Mouse (Mus musculus) retina, postnatal 7 days (tissue): ENCODE data around the gene Mtfr1l.

Experiments
- DNase-seq: peaks from one replicate; pipeline ENCODE4 v3.0.0-alpha.2; 2012; ENCODE audit warnings: low read depth, low spot score

The Mtfr1l gene

DNA sequence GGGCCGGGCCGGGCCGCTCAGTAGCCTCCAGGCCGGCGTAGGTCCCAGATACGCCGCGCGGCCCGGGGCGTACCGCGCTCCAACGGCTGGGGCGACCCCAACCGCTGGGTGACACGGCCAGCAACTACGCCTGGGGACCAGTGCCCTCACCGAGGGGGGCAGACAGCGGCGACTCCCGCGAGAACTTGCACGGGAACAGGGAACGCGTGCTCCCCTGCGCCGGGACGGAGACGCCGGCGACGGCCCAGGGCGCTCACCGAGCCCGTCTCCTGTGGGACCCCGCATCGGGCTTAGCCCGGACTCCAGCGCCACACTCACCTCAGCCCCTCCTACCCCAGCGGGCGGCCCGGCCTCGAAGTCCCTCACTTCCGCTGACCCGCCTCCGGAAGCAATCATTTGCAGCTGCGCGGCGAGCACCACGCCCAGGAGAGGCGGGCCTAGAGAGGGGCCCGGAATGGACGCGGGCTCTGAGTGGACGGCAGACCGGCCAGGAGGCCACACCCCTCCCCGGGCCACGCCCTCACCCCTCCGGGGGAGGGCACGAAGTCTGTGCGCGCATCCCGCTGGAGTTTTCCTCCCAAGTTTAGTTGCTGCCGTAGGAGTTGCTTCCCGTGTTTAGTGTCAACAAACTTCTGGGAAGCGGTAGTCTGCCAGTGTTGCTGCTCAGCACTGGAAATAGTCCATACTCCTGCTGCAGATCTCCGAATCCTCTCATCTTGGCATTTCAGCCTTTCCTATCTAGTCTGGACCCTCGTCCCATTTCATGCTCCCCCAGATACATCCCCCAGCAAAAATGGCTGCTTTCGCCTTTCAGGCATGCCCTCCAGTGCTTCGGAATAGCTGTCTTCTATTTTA, at the start of gene Mtfr1l:
TSS of gene Mtfr1l (minus strand) at position 456 of the 855 bp plus-strand sequence.
- peak; percentile 91 for DNase-seq

GRCm38 (mm10) chr4:134583513-134583912, 48.3 kb upstream of the Mtfr1l start:
- no peak for DNase-seq

DNA sequence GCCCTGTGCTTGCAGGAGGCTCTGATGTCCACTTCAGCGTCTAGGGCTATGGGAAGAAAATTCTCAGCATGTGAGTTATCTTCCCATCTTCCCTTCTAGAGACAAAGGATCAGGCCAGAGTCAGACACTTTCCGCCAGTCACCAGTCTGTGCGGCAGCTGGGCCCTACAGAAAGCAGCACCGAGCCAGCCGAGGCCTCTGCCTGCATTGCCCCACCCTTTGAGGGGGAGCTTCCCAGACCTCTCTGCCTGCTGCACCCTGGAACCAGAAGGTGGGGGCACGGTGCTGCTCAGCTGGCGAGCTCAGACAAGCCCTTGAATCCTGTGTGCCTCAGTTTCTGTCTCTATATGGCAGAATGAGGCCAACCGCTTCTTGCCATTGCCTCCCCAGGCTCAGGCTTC, 46.2 kb upstream of the Mtfr1l start:
- no peak for DNase-seq

GRCm38 (mm10) chr4:134580351-134581148, 45.4 kb upstream of the Mtfr1l start:
- DNase-seq: no peak

DNA sequence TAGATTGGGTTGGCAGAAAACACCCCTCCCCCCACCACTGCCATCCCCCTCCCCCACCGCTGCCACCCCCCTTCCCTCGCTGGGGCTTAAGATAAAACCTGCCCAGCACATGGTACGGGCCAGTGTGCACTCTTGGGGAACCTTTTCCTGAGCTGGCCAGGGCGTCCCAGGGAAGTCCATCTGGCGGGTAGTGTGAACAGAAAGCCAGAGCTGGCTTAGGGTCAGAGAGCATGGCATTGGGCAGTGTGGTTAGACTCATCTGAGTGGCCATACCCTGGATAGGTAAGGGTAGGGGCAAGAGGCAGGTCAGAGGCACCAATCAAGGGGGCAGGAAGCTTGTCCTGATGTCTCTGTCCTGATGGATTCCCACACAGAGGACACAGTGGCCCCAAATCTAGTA, 44.4 kb upstream of the Mtfr1l start:
- DNase-seq: no peak

- no peak for DNase-seq
These were observed 44.0 kb upstream of the Mtfr1l start for GRCm38 (mm10) chr4:134579212-134579611.

DNA sequence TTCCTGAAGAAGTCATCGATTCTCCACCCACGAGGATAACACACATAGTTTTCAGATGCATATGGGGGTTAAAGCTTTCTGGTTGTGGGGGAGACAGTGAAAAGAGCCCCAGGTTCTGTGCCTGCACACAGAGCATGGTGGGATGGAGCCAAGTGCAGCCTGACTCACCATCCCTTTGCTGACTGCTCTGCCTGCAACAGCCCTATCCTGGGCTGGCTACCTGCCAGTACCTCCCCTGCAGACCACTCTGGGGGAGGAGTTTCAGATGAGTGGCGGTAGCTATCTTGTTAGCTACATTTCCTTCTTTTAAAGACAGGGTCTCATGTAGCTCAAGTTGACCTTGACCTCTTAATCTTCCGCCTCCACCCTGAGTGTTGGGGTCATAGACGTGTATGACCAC, 43.2 kb upstream of the Mtfr1l start:
- DNase-seq: no peak

- DNase-seq: no peak
These were observed 42.1 kb upstream of the Mtfr1l start for GRCm38 (mm10) chr4:134577281-134577680.

DNA sequence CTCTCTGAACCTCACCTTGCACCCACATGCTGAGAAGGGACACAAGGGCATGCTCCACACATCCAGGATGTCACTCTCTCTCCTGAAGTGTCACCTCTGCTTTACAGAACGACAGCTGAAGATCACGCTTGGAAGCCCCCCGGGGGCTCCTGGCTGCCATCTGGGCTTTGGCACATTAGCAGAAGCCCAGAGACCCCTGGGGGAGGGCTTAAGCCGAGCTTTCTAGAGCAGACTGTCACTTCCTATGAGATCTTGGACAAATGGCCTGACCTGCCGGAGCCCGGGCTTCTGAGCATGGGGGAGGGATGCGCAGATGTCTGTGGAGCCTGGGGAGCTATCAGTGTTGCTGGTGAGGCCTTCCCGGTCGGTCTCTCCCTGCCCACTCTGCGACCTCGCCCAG, 40.3 kb upstream of the Mtfr1l start:
- no peak for DNase-seq

- no peak for DNase-seq
These were observed 37.5 kb upstream of the Mtfr1l start for GRCm38 (mm10) chr4:134572449-134573300.

DNA sequence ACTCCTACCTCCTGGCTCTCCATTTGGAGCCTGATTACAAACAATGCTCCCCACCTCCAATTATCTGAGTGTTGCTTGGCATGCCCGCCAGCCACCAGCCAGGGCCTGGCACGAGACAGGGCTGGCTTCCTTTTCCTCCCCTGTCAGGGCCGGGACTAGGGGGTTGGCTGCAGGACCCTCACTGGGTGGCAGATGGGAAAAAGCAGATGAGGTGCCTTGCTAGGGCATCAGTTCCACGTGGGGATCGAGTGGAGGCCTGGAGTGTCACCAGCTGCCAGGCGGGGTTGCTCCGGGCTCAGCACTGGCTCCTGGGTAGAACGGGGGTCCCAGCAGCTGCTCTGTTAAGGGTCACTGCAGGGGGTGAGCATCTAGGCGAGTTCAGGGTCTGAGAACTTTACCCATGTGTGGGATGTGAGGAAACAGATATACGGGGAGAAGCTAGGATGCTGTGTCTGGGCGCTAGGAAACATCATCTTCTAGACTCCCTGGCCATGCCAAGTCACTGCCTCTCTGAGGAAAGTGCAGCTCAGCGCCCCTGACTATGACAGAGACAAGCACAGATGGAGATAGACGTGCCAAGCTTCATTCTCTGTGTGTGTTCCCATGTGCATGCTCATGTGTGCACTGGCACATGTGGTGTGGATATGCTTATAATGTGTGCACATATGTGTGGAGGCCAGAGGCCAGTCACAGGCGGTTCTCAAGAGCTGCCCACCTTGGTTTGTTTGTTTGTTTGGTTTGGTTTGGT, 35.7 kb upstream of the Mtfr1l start:
- DNase-seq: no peak

GRCm38 (mm10) chr4:134569831-134570230, 34.6 kb upstream of the Mtfr1l start:
- DNase-seq: no peak

DNA sequence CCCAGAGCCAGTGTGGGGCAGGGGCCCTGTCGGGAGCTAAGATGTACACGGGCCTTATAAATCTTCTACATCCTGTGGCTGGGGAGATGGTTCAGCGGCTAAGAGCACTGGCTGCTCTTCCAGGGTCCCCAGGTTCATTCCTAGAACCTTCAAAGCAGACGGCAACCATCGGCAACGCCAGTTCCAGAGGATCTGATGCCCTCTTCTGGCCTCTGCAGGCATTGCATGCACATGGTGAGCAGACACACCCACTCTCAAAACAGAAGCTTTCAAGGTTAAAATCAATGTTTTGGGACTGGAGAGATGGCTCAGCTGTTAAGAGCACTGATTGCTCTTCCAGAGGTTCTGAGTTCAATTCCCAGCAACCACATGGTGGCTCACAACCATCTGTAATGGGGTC, 34.0 kb upstream of the Mtfr1l start:
- DNase-seq: no peak

- no peak for DNase-seq
These were observed 32.4 kb upstream of the Mtfr1l start for GRCm38 (mm10) chr4:134567377-134568226.

GRCm38 (mm10) chr4:134564093-134564492, 28.9 kb upstream of the Mtfr1l start:
- no peak for DNase-seq

DNA sequence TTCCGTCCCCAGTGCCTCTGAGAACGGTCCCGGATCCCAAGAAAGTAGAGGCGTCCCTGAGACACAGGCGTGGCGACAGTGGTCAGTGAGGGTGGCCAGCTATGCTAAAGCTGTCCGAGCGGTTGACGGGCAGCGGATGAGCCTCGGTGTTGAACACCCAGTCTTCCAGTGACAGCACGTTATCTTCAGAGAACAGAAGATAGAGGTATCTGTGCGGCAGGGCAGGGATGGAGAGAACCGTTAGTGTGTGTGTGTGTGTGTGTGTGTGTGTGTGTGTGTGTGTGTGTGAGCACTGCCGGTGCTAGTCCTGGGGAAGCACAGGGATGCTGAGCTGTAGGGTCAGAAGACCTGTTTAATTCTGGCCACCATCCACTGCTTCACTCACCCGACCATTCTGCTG, 28.4 kb upstream of the Mtfr1l start:
- no peak for DNase-seq

DNA sequence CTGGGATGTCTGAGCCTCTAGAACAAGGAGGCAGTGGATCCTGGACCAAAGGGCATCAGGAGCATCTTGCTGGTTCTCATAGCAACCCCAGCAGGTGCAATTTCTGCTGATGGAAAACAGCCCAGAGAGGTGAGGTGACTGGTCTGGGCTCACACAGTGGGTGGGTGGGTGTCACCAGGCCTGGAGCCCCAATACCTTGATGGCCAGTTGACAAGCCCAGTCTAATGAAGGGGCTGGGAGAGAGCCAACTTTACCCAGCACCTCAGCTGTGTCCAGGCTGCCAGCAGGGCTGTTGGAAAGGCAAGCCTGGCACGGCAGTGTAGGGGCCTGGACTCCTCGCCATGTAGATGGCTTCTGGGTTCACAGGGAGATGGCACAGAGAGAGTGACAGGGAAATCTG, 26.8 kb upstream of the Mtfr1l start:
- no peak for DNase-seq

GRCm38 (mm10) chr4:134560699-134561098, 25.5 kb upstream of the Mtfr1l start:
- DNase-seq: no peak

DNA sequence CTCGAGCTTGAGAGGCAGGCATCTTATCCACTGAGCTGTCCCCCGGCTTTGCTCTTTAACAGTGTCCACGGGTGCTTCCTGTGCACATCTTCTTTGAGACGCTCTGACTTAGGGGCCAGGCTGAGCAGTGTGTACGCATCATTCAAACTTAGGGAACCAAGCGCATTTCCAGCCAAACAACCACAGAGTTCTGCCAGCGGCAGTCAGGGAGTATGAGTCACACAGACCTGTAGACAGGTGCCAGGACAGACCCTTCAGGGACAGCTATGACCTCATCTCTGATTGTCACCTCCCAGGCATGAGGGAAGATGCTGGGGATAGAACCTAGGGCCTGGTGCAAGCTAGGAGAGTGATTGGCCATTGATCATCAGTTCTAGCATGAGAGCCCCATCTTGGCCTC, 24.0 kb upstream of the Mtfr1l start:
- DNase-seq: no peak

DNA sequence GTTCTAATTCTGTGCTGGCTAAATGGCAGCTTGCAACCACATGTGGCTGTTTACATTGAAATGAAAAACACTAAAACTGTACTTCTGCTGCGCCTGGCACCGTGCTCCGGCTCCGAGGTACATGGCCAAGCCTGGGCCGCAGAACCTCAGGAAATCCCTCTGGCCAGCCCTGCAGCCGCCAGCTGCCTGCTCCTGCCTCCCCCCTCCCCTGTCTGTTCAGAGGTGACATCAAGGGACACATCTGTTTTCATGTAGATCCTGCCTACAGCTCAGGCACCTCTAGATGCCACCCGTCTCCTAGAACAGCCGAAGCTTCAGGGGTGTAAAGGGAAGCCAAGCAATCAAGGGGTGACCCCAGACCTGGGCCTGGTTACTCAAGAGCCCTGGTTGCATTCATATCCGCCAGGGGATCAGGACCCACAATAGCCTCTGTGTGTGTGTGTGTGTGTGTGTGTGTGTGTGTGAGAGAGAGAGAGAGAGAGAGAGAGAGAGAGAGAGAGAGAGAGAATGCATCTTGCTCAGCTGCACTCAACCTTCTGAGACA, 23.5 kb upstream of the Mtfr1l start:
- no peak for DNase-seq
